Mouse (Mus musculus) layer of hippocampus, adult 2 months (tissue): Measurements from ENCODE around the gene Msi2. TPM values are rescaled to one million over a fixed set of nuclear protein-coding genes. Genes with fewer than 3 reads are reported as not detected.

Experiments used
- DNase-seq, 2 experiments: peaks; one replicate each; pipeline ENCODE4 v3.0.0; 2022; ENCODE audit warnings: low spot score in 2 of 2
- H3K27ac ChIP-seq: fragments of 200-600 bp; 2 replicates; pipeline ENCODE4 v1.8.1; 2022
- H3K4me3 ChIP-seq: fragments of 200-600 bp; 2 replicates; pipeline ENCODE4 v1.8.1; 2022; ENCODE audit warnings: mild to moderate bottlenecking
- CTCF ChIP-seq: fragments of 200-600 bp; conservative IDR thresholded peaks from 2 replicates; pipeline ENCODE4 v1.8.1; 2022; ENCODE audit warnings: antibody characterized with exemption, mild to moderate bottlenecking, moderate library complexity
- total RNA-seq, 2 experiments: library from RNA; stranded (reverse); gene quantifications; 2 replicates each; pipeline ENCODE4 v1.2.3; 2021

Msi2 gene
- total RNA-seq, 2 experiments from 2014 or later: 103 to 114 TPM

GRCm38 (mm10) chr11:88548832-88549528, 169.3 kb downstream of the Msi2 start:
- peak overlapping the region; percentile 56; the same call in 1 of the 2 replicates for H3K27ac ChIP-seq
- no peak for DNase-seq
- no peak overlapping the region for H3K4me3 ChIP-seq
- no peak for TF ChIP-seq CTCF

- peak overlapping the region; percentile 56; the same call in 1 of the 2 replicates for H3K27ac ChIP-seq
- TF ChIP-seq CTCF: no peak
- no peak for DNase-seq
- H3K4me3 ChIP-seq: no peak overlapping the region
Observed at GRCm38 (mm10) chr11:88548423-88548822, 169.9 kb downstream of the Msi2 start.

- no peak for TF ChIP-seq CTCF
- DNase-seq: no peak
- Histone ChIP-seq H3K4me3 (no peak overlapping the region), H3K27ac (no peak overlapping the region)
Observed at GRCm38 (mm10) chr11:88543771-88544170, 174.5 kb downstream of the Msi2 start.

- no peak for DNase-seq
- no peak for TF ChIP-seq CTCF
- H3K27ac ChIP-seq: peak overlapping the region; percentile 28; the same call in 1 of the 2 replicates
- H3K4me3 ChIP-seq: no peak overlapping the region
Observed at GRCm38 (mm10) chr11:88542817-88543216, 175.5 kb downstream of the Msi2 start.

GRCm38 (mm10) chr11:88541666-88542639, 176.4 kb downstream of the Msi2 start:
- TF ChIP-seq CTCF: no peak
- DNase-seq: no peak
- H3K4me3 ChIP-seq: no peak overlapping the region
- peak overlapping the region; percentile 7; the same call in 1 of the 2 replicates for H3K27ac ChIP-seq

- DNase-seq: no peak
- H3K4me3 ChIP-seq: no peak overlapping the region
- peak overlapping the region; percentile 56; the same call in 1 of the 2 replicates for H3K27ac ChIP-seq
- no peak for TF ChIP-seq CTCF
Observed at GRCm38 (mm10) chr11:88539637-88540478, 178.5 kb downstream of the Msi2 start.

GRCm38 (mm10) chr11:88538710-88539340, 179.5 kb downstream of the Msi2 start:
- H3K4me3 ChIP-seq: no peak overlapping the region

GRCm38 (mm10) chr11:88537344-88537743, 181.0 kb downstream of the Msi2 start:
- no peak for DNase-seq
- no peak for TF ChIP-seq CTCF
- Histone ChIP-seq H3K4me3 (no peak overlapping the region), H3K27ac (peak overlapping the region; percentile 15; the same call in 1 of the 2 replicates)

More at GRCm38 (mm10) chr11:88538710-88539340, 179.5 kb downstream of the Msi2 start:
- no peak overlapping the region for H3K27ac ChIP-seq
- DNase-seq: no peak
- no peak for TF ChIP-seq CTCF

GRCm38 (mm10) chr11:88536861-88537260, 181.5 kb downstream of the Msi2 start:
- no peak for TF ChIP-seq CTCF
- DNase-seq: no peak
- Histone ChIP-seq H3K27ac (no peak overlapping the region), H3K4me3 (no peak overlapping the region)

GRCm38 (mm10) chr11:88534331-88534929, 183.9 kb downstream of the Msi2 start:
- H3K27ac ChIP-seq: peak overlapping the region; percentile 48; the same call in 1 of the 2 replicates
- no peak for TF ChIP-seq CTCF
- DNase-seq: no peak
- H3K4me3 ChIP-seq: no peak overlapping the region

GRCm38 (mm10) chr11:88532016-88532415, 186.3 kb downstream of the Msi2 start:
- no peak for DNase-seq
- TF ChIP-seq CTCF: no peak
- no peak overlapping the region for H3K27ac ChIP-seq
- H3K4me3 ChIP-seq: no peak overlapping the region

GRCm38 (mm10) chr11:88530032-88530431, 188.3 kb downstream of the Msi2 start:
- TF ChIP-seq CTCF: no peak
- H3K27ac ChIP-seq: no peak overlapping the region
- no peak for DNase-seq

More at GRCm38 (mm10) chr11:88530032-88530431, 188.3 kb downstream of the Msi2 start:
- no peak overlapping the region for H3K4me3 ChIP-seq
